Mouse (Mus musculus): ENCODE data around the gene Nwd2. TPM values are rescaled to one million over a fixed set of nuclear protein-coding genes. Genes with fewer than 3 reads are reported as not detected.

Nwd2 gene
- total RNA-seq, 2 experiments from 2014 or later: 45.5 to 54.6 TPM

Other genes with a start within 250 kb of the Nwd2 start
- gene 0610040J01Rik, start 163.3 kb downstream of the Nwd2 start, total RNA-seq (2021): 1 to 10 TPM; 4.2 to 6.2 TPM

Data from left cerebral cortex, postnatal 25 days (tissue).